Mouse (Mus musculus): ENCODE data around the gene Tspo2. TPM values are rescaled to one million over a fixed set of nuclear protein-coding genes. Genes with fewer than 3 reads are reported as not detected.
"Not testable (repeated sequence)": the region's sequence is repeated elsewhere in the genome, so short reads cannot be mapped to it uniquely, and the experiment has no call there.

The Tspo2 gene
- under 1 TPM in 1 of 2 experiments, not detected in 1; 0.10 TPM for total RNA-seq (2021)

GRCm38 (mm10) chr17:48451353-48451675, at the start of gene Tspo2:
Tspo2 (minus strand) TSS chr17:48451522.
- no peak for DNase-seq
- intact Hi-C loops (cut with DNase I) = no loop called here

GRCm38 (mm10) chr17:48500846-48501445, 49.6 kb upstream of the Tspo2 start:
- intact Hi-C loops (cut with DNase I) = no loop called here
- DNase-seq = no peak

- no peak for DNase-seq
- intact Hi-C loops (cut with DNase I) = no loop called here
These were observed 46.7 kb upstream of the Tspo2 start for GRCm38 (mm10) chr17:48497986-48498385.

- intact Hi-C loops (cut with DNase I) = no loop called here
- DNase-seq = no peak
These were observed 42.7 kb upstream of the Tspo2 start for GRCm38 (mm10) chr17:48493986-48494385.

- intact Hi-C loops (cut with DNase I) = no loop called here
- no peak for DNase-seq
These were observed 42.3 kb upstream of the Tspo2 start for GRCm38 (mm10) chr17:48493582-48493981.

- no peak for DNase-seq
- intact Hi-C loops (cut with DNase I) = no loop called here
These were observed 41.3 kb upstream of the Tspo2 start for GRCm38 (mm10) chr17:48492621-48493020.

GRCm38 (mm10) chr17:48489466-48489865, 38.1 kb upstream of the Tspo2 start:
- no peak for DNase-seq
- intact Hi-C loops (cut with DNase I) = no loop called here

GRCm38 (mm10) chr17:48484191-48484590, 32.9 kb upstream of the Tspo2 start:
- intact Hi-C loops (cut with DNase I) = no loop called here
- no peak for DNase-seq

GRCm38 (mm10) chr17:48483764-48484163, 32.4 kb upstream of the Tspo2 start:
- intact Hi-C loops (cut with DNase I) = no loop called here
- no peak for DNase-seq

GRCm38 (mm10) chr17:48479952-48480351, 28.6 kb upstream of the Tspo2 start:
- intact Hi-C loops (cut with DNase I) = no loop called here
- DNase-seq = no peak

- intact Hi-C loops (cut with DNase I) = no loop called here
- no peak for DNase-seq
These were observed 24.1 kb upstream of the Tspo2 start for GRCm38 (mm10) chr17:48475444-48475843.

GRCm38 (mm10) chr17:48474282-48474681, 23.0 kb upstream of the Tspo2 start:
- DNase-seq; intact Hi-C loops (cut with DNase I): not testable (repeated sequence)

GRCm38 (mm10) chr17:48467395-48468231, 16.3 kb upstream of the Tspo2 start:
- DNase-seq = peak; percentile 88
- intact Hi-C loops (cut with DNase I) = loop anchor here (5.0 to 10.0 kb wide), 2 partner anchors 135 to 467 kb away; partner anchors contain the start of gene Lrfn2

- DNase-seq = no peak
- intact Hi-C loops (cut with DNase I) = loop anchor here (5.0 to 10.0 kb wide), 2 partner anchors 135 to 468 kb away; partner anchors contain the start of gene Lrfn2
These were observed 15.6 kb upstream of the Tspo2 start for GRCm38 (mm10) chr17:48466769-48467394.

GRCm38 (mm10) chr17:48463391-48463790, 12.1 kb upstream of the Tspo2 start:
- no peak for DNase-seq
- intact Hi-C loops (cut with DNase I) = loop anchor here (10.0 kb wide), 1 partner anchor 471 kb away; the partner anchor contains the start of gene Lrfn2

GRCm38 (mm10) chr17:48462096-48462495, 10.8 kb upstream of the Tspo2 start:
- DNase-seq = no peak
- intact Hi-C loops (cut with DNase I) = loop anchor here (10.0 kb wide), 1 partner anchor 473 kb away; the partner anchor contains the start of gene Lrfn2

- DNase-seq = no peak
- intact Hi-C loops (cut with DNase I) = no loop called here
These were observed 6.8 kb upstream of the Tspo2 start for GRCm38 (mm10) chr17:48457971-48458653.

- intact Hi-C loops (cut with DNase I) = no loop called here
- no peak for DNase-seq
These were observed 4.6 kb upstream of the Tspo2 start for GRCm38 (mm10) chr17:48455955-48456354.

GRCm38 (mm10) chr17:48454688-48455087, 3.4 kb upstream of the Tspo2 start, which contains the start of gene Unc5cl:
Unc5cl (plus strand) TSS chr17:48454901.
- no peak for DNase-seq
- intact Hi-C loops (cut with DNase I) = no loop called here

- intact Hi-C loops (cut with DNase I) = no loop called here
- DNase-seq = no peak
These were observed 2.9 kb upstream of the Tspo2 start for GRCm38 (mm10) chr17:48454190-48454589.

GRCm38 (mm10) chr17:48453489-48453888, 2.2 kb upstream of the Tspo2 start:
- no peak for DNase-seq
- intact Hi-C loops (cut with DNase I) = no loop called here

All from left cerebral cortex, postnatal 4 days (tissue).